Mouse (Mus musculus) limb, embryonic 14.5 days (tissue): ENCODE results near the gene Btbd35f12. TPM values are rescaled to one million over a fixed set of nuclear protein-coding genes. Genes with fewer than 3 reads are reported as not detected.
"Not testable (repeated sequence)": the region's sequence is repeated elsewhere in the genome, so short reads cannot be mapped to it uniquely, and the experiment has no call there.

ENCODE experiments used
- ATAC-seq: fragments of 200-750 bp; cut with Nextera tagmentation; 2 replicates; pipeline ENCODE4 v1.8.0; 2017; ENCODE audit warnings: low read depth, moderate number of reproducible peaks, moderate TSS enrichment; ENCODE audit not compliant: low FRiP score
- DNase-seq: peaks from one replicate; pipeline ENCODE4 v3.0.0-alpha.2; 2015; ENCODE audit warnings: low spot score
- H3K27ac ChIP-seq: fragments of 300-500 bp; sonication (generic); replicated peaks from 2 replicates; pipeline ENCODE4 v1.5.1; 2014; ENCODE audit warnings: low read depth, mild to moderate bottlenecking, low read length, moderate library complexity, mixed read lengths
- H3K27me3 ChIP-seq: fragments of 300-500 bp; sonication (generic); 2 replicates; pipeline ENCODE4 v1.6.1; 2014; ENCODE audit warnings: low read length, mixed read lengths; ENCODE audit not compliant: control insufficient read depth, insufficient read depth
- H3K36me3 ChIP-seq: fragments of 300-500 bp; sonication (generic); 2 replicates; pipeline ENCODE4 v1.6.1; 2014; ENCODE audit warnings: mild to moderate bottlenecking, low read length, moderate library complexity, mixed read lengths; ENCODE audit not compliant: control insufficient read depth, insufficient read depth
- H3K4me1 ChIP-seq: fragments of 300-500 bp; sonication (generic); 2 replicates; pipeline ENCODE4 v1.6.1; 2014; ENCODE audit warnings: antibody characterized with exemption, low read length, mixed read lengths; ENCODE audit not compliant: control insufficient read depth, insufficient read depth
- H3K4me2 ChIP-seq: fragments of 300-500 bp; sonication (generic); replicated peaks from 2 replicates; pipeline ENCODE4 v1.6.1; 2014; ENCODE audit warnings: low read depth, mild to moderate bottlenecking, low read length, moderate library complexity; ENCODE audit not compliant: severe bottlenecking
- H3K4me3 ChIP-seq: fragments of 300-500 bp; sonication (generic); replicated peaks from 2 replicates; pipeline ENCODE4 v1.5.1; 2014; ENCODE audit warnings: low read length
- H3K9ac ChIP-seq: fragments of 300-500 bp; sonication (generic); 2 replicates; pipeline ENCODE4 v1.6.1; 2014; ENCODE audit warnings: mild to moderate bottlenecking, low read depth, low read length, moderate library complexity; ENCODE audit not compliant: severe bottlenecking
- H3K9me3 ChIP-seq: fragments of 300-500 bp; sonication (generic); 2 replicates; pipeline ENCODE4 v1.6.1; 2016; ENCODE audit warnings: low read length; ENCODE audit not compliant: control insufficient read depth
- WGBS: fragments of 180-500 bp; shearing (Covaris S2); extraction: QIAGEN DNeasy Blood & Tissue Kit; methylation state at CpG from one replicate; pipeline ENCODE4 v1.1.7; 2014; 5-methylcytosine and 5-hydroxymethylcytosine counted together
- polyA plus RNA-seq, 2 experiments: library from polyadenylated mRNA; depleted of rRNA in 1 of 2; stranded (reverse) in 1 of 2; unstranded in 1 of 2; fragments of >200 nt; fragmentation: Nextera tagmentation in 1 of 2; extraction: Ambion mirVana in 1 of 2; gene quantifications; 2 replicates each; pipeline versions ENCODE4 v1.2.1 to v1.2.3; 2012 to 2014

The Btbd35f12 gene
- polyA plus RNA-seq (2012; rRNA removed), result not detected in 2 replicates
- not detected in 2 replicates for polyA plus RNA-seq (2014; fragmentation: Nextera tagmentation; extraction: Ambion mirVana)

DNA sequence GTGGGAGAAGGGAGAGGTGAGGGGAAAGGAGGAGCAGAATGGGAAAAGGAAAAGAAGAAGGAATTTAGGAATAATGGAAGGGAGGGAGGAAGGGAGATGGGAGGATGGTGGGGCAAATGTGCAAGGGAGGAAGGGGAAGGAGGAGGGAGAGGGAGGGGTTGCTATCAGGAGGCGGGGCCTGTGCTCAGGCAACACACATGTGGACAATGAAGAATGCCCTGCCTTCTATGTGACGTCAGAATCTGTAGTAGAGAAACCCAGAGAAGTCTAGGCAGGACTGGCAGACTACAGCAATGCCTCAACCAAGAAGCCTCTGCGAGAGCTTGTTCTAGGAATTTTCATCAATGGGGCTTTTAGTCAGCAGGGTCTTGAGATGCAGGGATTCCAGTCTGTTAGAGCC, at the start of gene Btbd35f12:
Btbd35f12 (plus strand) TSS at position 301 of the 400 bp plus-strand sequence.
- DNase-seq, H3K4me2 ChIP-seq, H3K27me3 ChIP-seq, H3K9me3 ChIP-seq, ATAC-seq, H3K9ac ChIP-seq, H3K36me3 ChIP-seq, H3K27ac ChIP-seq, H3K4me3 ChIP-seq, H3K4me1 ChIP-seq: not testable (repeated sequence)
- WGBS, result no CpG with 5 or more reads among the region's 3 CpGs

DNA sequence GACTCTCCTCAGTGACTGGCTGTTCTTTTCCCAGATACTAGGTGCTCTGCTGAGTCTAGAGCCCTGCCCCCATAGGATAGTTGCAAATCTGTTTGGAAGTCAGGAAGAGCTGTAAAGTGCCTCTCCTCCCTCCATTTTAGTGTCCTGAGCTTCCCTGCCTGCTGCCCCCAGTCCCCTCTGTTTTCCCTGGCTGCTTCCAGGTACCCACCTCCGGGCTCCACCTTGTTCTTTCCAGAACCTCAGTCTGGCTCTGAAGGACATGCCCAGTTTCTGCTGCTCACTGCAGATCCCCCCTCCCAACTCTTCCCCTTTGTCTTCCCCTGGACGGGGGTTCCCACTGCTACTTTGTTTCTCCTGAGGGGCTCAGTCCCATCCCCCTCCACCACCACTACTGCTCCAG, 40.1 kb downstream of the Btbd35f12 start:
- DNase-seq, H3K9me3 ChIP-seq, H3K9ac ChIP-seq, ATAC-seq, H3K4me2 ChIP-seq, H3K4me3 ChIP-seq, H3K36me3 ChIP-seq, H3K4me1 ChIP-seq, H3K27me3 ChIP-seq, H3K27ac ChIP-seq: not testable (repeated sequence)
- 84% methylated on average over 2 of the region's 2 CpGs for WGBS

Other genes starting within 250 kb of the Btbd35f12 start
- not detected in 2 replicates for gene Spin2-ps6, start 78.5 kb upstream of the Btbd35f12 start, polyA plus RNA-seq (2012; rRNA removed)
- gene Spin2-ps6, start 78.5 kb upstream of the Btbd35f12 start, polyA plus RNA-seq (2014; fragmentation: Nextera tagmentation; extraction: Ambion mirVana), result not detected in 2 replicates